Comparison of ENCODE assay signal across 26 mouse cellular contexts in the genomic region with DNA sequence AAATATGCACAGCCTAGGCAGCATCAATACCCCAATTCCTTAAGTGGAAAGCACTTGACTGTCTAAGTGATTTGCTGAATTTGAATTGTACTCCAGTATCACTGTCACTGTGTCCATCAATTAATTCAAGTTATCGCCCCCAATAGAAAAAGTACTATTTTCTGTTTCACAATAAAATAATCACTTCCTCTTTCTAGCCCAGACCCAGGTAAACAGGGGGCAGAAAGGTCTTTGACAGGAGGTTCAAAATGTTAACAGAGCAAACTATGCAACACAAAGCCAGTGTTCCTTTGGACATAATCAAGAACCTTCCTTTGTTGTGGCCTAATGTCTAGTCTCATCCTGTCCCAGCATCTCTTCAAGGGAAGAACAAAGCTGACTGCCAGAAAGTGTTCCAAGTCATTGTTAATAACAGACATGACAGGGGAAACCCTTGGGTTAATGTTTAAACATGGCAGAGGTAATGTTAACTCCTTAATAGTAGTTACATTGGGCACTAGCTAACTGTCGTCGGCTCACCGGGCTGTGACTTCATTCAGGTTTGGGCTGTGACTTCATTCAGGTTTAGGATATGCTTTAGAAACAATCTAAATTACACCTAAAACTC. TPM values are rescaled to one million over a fixed set of nuclear protein-coding genes. Genes with fewer than 3 reads are reported as not detected.
DNase-seq lines count a peak whose midpoint lies in the region; ATAC-seq and TF ChIP-seq lines count a peak whose summit lies in the region.
"Had no signal": no experiment of that assay in that cellular context is flagged by ENCODE, and none has a peak within 500 bp of the region (broad histone marks: within the 10 kb centered on the region; RNA-seq: fewer than 3 reads in every experiment).

No protein-coding gene starts in this region.

- no peak for DNase-seq in kidney, postnatal 10 days
- no peak for DNase-seq in lung, postnatal 4 days
- no peak for DNase-seq in CH12.LX (ENCODE audit: extremely low read depth)
- peak; percentile 39 to 79 for DNase-seq in kidney, postnatal 36 days
- DNase-seq in left cerebral cortex, adult 8-10 months (ENCODE audit: low spot score in 2 of 2), result no peak
- DNase-seq: adrenal gland, adult 8-10 months; B cell, adult 2 months; cerebellum, adult 11-12 months; cerebellum, postnatal 14 days; gastrocnemius, postnatal 14 days; heart, adult 11 months; retina, postnatal 1 day; right cerebral cortex, postnatal 25 days; spleen, adult 18-20 months; thymus, postnatal 25 days had no signal

- H3K79me2 ChIP-seq in CH12.LX (replicated peaks; ENCODE audit: control insufficient read depth, extremely low read depth, insufficient read depth, poor library complexity, severe bottlenecking), result no peaks in the 10 kb centered on the region

- no peak for TF ChIP-seq CTCF in CH12.LX (conservative IDR thresholded peaks at IDR 0.05 in 1 of 2, IDR thresholded peaks at IDR 0.05 in 1 of 2; ENCODE audit: low read depth in 2 of 2, low read length in 2 of 2)

- no peaks in the 10 kb centered on the region for H3K27me3 ChIP-seq in kidney, embryonic 15.5 days
- H3K27me3 ChIP-seq in lung, embryonic 15.5 days, result no peaks in the 10 kb centered on the region
- H3K27me3 ChIP-seq in CH12.LX (replicated peaks), result no peaks in the 10 kb centered on the region
- H3K27me3 ChIP-seq: hindbrain, embryonic 15.5 days; midbrain, embryonic 15.5 days; neural tube, embryonic 13.5 days had no signal

- H3K4me2 ChIP-seq in kidney, embryonic 15.5 days, result no peak overlapping the region
- H3K4me2 ChIP-seq in lung, embryonic 15.5 days, result no peak overlapping the region
- H3K4me2 ChIP-seq in CH12.LX (ENCODE audit: insufficient read depth, low read depth, poor library complexity, severe bottlenecking), result no peak overlapping the region
- H3K4me2 ChIP-seq: heart, embryonic 11.5 days; hindbrain, embryonic 15.5 days; midbrain, embryonic 15.5 days; neural tube, embryonic 13.5 days had no signal

- 74% methylated on average over 4 of the region's 4 CpGs for WGBS in kidney, embryonic 15.5 days
- 51% methylated on average over 4 of the region's 4 CpGs for WGBS in lung, embryonic 15.5 days

- 0 out of 2 replicates have a peak, but pooled peaks have one; percentile 40 for ATAC-seq in kidney, embryonic 15.5 days (replicated peaks; ENCODE audit: low FRiP score)
- ATAC-seq in lung, embryonic 15.5 days (ENCODE audit: borderline replicate concordance, extremely low read depth, low FRiP score, low TSS enrichment), result no peak
- no peak for ATAC-seq in frontal cortex, adult (ENCODE audit: low TSS enrichment)
- ATAC-seq: forebrain, embryonic 16.5 days; midbrain, embryonic 15.5 days had no signal

- 0 out of 2 replicates have a peak, but pooled peaks have one; percentile 18 for TF ChIP-seq EP300 in CH12.LX (IDR thresholded peaks at IDR 0.05; ENCODE audit: low read length)

- TF ChIP-seq POLR2A in CH12.LX (IDR thresholded peaks at IDR 0.05; ENCODE audit: low read depth, low read length), result no peak

- peaks cover 47% of the 10 kb centered on the region for H3K4me1 ChIP-seq in kidney, embryonic 15.5 days
- H3K4me1 ChIP-seq in lung, embryonic 15.5 days, result peaks cover 32% of the 10 kb centered on the region
- H3K4me1 ChIP-seq in CH12.LX (ENCODE audit: control insufficient read depth in 1 of 2, insufficient read depth in 2 of 2), result peaks cover 2 to 49% of the 10 kb centered on the region in 2 experiments; a peak in 2 of 4 replicates
- H3K4me1 ChIP-seq: hindbrain, embryonic 15.5 days; midbrain, embryonic 15.5 days; neural tube, embryonic 13.5 days had no signal

- no peak for TF ChIP-seq RAD21 in CH12.LX (IDR thresholded peaks at IDR 0.05; ENCODE audit: low read depth, low read length)

- no peaks in the 10 kb centered on the region for H3K36me3 ChIP-seq in kidney, embryonic 15.5 days
- H3K36me3 ChIP-seq in lung, embryonic 15.5 days, result no peaks in the 10 kb centered on the region
- no peaks in the 10 kb centered on the region for H3K36me3 ChIP-seq in CH12.LX (replicated peaks in 1 of 2; ENCODE audit: control insufficient read depth in 1 of 2, insufficient read depth in 1 of 2, low read length in 1 of 2)
- H3K36me3 ChIP-seq: hindbrain, embryonic 15.5 days; midbrain, embryonic 15.5 days; neural tube, embryonic 13.5 days had no signal

- H3K9ac ChIP-seq in kidney, embryonic 15.5 days, result no peak overlapping the region
- H3K9ac ChIP-seq in lung, embryonic 15.5 days, result no peak overlapping the region
- H3K9ac ChIP-seq in CH12.LX (ENCODE audit: insufficient read depth, low read depth), result no peak overlapping the region
- H3K9ac ChIP-seq: hindbrain, embryonic 15.5 days; midbrain, embryonic 15.5 days; neural tube, embryonic 13.5 days had no signal

- H3K27ac ChIP-seq in kidney, embryonic 15.5 days, result peak overlapping the region; percentile 38
- peak overlapping the region; percentile 10; the same call in 1 of the 2 replicates for H3K27ac ChIP-seq in lung, embryonic 15.5 days
- H3K27ac ChIP-seq in CH12.LX (ENCODE audit: insufficient read depth, low read depth), result no peak overlapping the region
- H3K27ac ChIP-seq: forebrain, embryonic 10.5 days; hindbrain, embryonic 15.5 days; macrophage; midbrain, embryonic 15.5 days; neural tube, embryonic 13.5 days had no signal

- dilution Hi-C loops in CH12.LX (cut with MboI; ENCODE audit: extremely low pct_ligation_motif_present, extremely low pct_unique_long_range_greater_than_20kb, low sequenced_read_pairs), result no loop called here

- in situ Hi-C loops in CH12.LX (cut with MboI; ENCODE audit: low pct_ligation_motif_present, low pct_unique_long_range_greater_than_20kb, low sequenced_read_pairs), result no loop called here

- H3K9me3 ChIP-seq in kidney, embryonic 15.5 days (replicated peaks), result no peaks in the 10 kb centered on the region
- no peaks in the 10 kb centered on the region for H3K9me3 ChIP-seq in lung, embryonic 15.5 days
- no peaks in the 10 kb centered on the region for H3K9me3 ChIP-seq in CH12.LX (replicated peaks; ENCODE audit: low read length)
- H3K9me3 ChIP-seq: forebrain, embryonic 10.5 days; hindbrain, embryonic 15.5 days; midbrain, embryonic 15.5 days; neural tube, embryonic 13.5 days had no signal

- H3K4me3 ChIP-seq in kidney, embryonic 15.5 days (replicated peaks), result no peak overlapping the region
- no peak overlapping the region for H3K4me3 ChIP-seq in lung, embryonic 15.5 days
- H3K4me3 ChIP-seq in CH12.LX (replicated peaks in 1 of 3; ENCODE audit: low read depth in 2 of 3, low read length in 2 of 3, poor library complexity in 1 of 3), result no peak overlapping the region
- H3K4me3 ChIP-seq: forebrain, embryonic 10.5 days; hindbrain, embryonic 15.5 days; midbrain, embryonic 15.5 days; myocyte; neural tube, embryonic 13.5 days had no signal

TF ChIP-seq in CH12.LX, 34 proteins besides CTCF, POLR2A, EP300 and RAD21:
- no peak for TF ChIP-seq RCOR1 (conservative IDR thresholded peaks at IDR 0.05; ENCODE audit: low read depth, low read length)
- no peak for TF ChIP-seq SMC3 (IDR thresholded peaks at IDR 0.05; ENCODE audit: low read depth, low read length)
- TF ChIP-seq GABPA (IDR thresholded peaks at IDR 0.05; ENCODE audit: insufficient replicate concordance, low read depth, low read length), result no peak
- no peak for TF ChIP-seq ELF1 (IDR thresholded peaks at IDR 0.05; ENCODE audit: low read depth, low read length)
- no peak for TF ChIP-seq IRF4 (IDR thresholded peaks at IDR 0.05; ENCODE audit: low read depth, low read length)
- TF ChIP-seq MEF2A (IDR thresholded peaks at IDR 0.05; ENCODE audit: borderline replicate concordance, low read depth, low read length), result no peak
- TF ChIP-seq JUN (IDR thresholded peaks at IDR 0.05; ENCODE audit: insufficient read depth, low read depth, low read length), result no peak
- TF ChIP-seq KAT2A (IDR thresholded peaks at IDR 0.05; ENCODE audit: insufficient replicate concordance, low read length), result no peak
- TF ChIP-seq MYC (IDR thresholded peaks at IDR 0.05; ENCODE audit: low read depth, low read length), result no peak
- TF ChIP-seq E2F4 (IDR thresholded peaks at IDR 0.05; ENCODE audit: insufficient replicate concordance, low read depth, low read length), result no peak

RNA-seq across cellular contexts. Expression of a gene that starts 42.4 kb away (rescaled TPM):
- 17.5 and 18.2 TPM in 2 replicates for polyA plus RNA-seq in kidney, embryonic 15.5 days (2015; fragmentation: Nextera tagmentation; extraction: Ambion mirVana)
- 14.7 and 15.8 TPM in 2 replicates for polyA plus RNA-seq in lung, embryonic 15.5 days (2015; fragmentation: Nextera tagmentation; extraction: Ambion mirVana)
- total RNA-seq in CH12.LX (2012; rRNA removed) (1.3 and 1.7 TPM in 2 replicates), CH12.LX (2014; rRNA removed) (0.93 and 1.1 TPM in 2 replicates)
- 2.0 and 2.7 TPM in 2 replicates for polyA plus RNA-seq in CH12.LX (2012; ENCODE audit: insufficient read length, low read depth)
- total RNA-seq in left cerebral cortex, adult 8-10 months (2022), result 10 to 100 TPM; 19.3 to 22.0 (median 20.4) TPM

Comparison
In these comparisons a context has a peak if more than half of its experiments do, and no peak if none do; other contexts are left out.
1. DNase-seq: peak in kidney, postnatal 36 days (2 of 2); none in kidney, postnatal 10 days (single experiment), lung, postnatal 4 days (0 of 2), CH12.LX (single experiment) and left cerebral cortex, adult 8-10 months (0 of 2).